Mouse (Mus musculus): ENCODE measurements around the gene Trmt6. TPM values are rescaled to one million over a fixed set of nuclear protein-coding genes. Genes with fewer than 3 reads are reported as not detected.

The Trmt6 gene
- total and polyA plus RNA-seq, 2 experiments from 2014 or later = 11.5 to 30.8 TPM

GRCm38 (mm10) chr2:132794204-132794586, 21.7 kb downstream of the Trmt6 start:
- H3K4me2 ChIP-seq (ENCODE audit: low read depth, low read length, poor library complexity, severe bottlenecking) = no peak overlapping the region
- DNase-seq (ENCODE audit: low spot score) (no peak), ATAC-seq (ENCODE audit: low FRiP score) (no peak)
- H3K27ac ChIP-seq (ENCODE audit: low read depth, low read length) = no peak overlapping the region
- H3K36me3 ChIP-seq (ENCODE audit: insufficient read depth, low read length) = peaks cover 22% of the 10 kb centered on the region
- no peaks in the 10 kb centered on the region for H3K9me3 ChIP-seq (ENCODE audit: low read length)
- H3K4me3 ChIP-seq (ENCODE audit: low read depth, low read length) = no peak overlapping the region
- TF ChIP-seq CTCF (IDR thresholded peaks at IDR 0.05) = no peak
- 86% methylated on average over 7 of the region's 7 CpGs for WGBS
- H3K4me1 ChIP-seq (ENCODE audit: insufficient read depth, low read length) = no peaks in the 10 kb centered on the region
- H3K9ac ChIP-seq (replicated peaks; ENCODE audit: low read length, poor library complexity, severe bottlenecking) = no peak overlapping the region
- no peaks in the 10 kb centered on the region for H3K27me3 ChIP-seq (ENCODE audit: insufficient read depth, low read length)

- no peak for TF ChIP-seq CTCF (IDR thresholded peaks at IDR 0.05)
- Histone ChIP-seq H3K4me3 (ENCODE audit: low read depth, low read length) (no peak overlapping the region), H3K36me3 (ENCODE audit: insufficient read depth, low read length) (peaks cover 22% of the 10 kb centered on the region), H3K9me3 (ENCODE audit: low read length) (no peaks in the 10 kb centered on the region), H3K4me1 (ENCODE audit: insufficient read depth, low read length) (no peaks in the 10 kb centered on the region), H3K9ac (replicated peaks; ENCODE audit: low read length, poor library complexity, severe bottlenecking) (no peak overlapping the region), H3K4me2 (ENCODE audit: low read depth, low read length, poor library complexity, severe bottlenecking) (no peak overlapping the region), H3K27ac (ENCODE audit: low read depth, low read length) (no peak overlapping the region), H3K27me3 (ENCODE audit: insufficient read depth, low read length) (no peaks in the 10 kb centered on the region)
- ATAC-seq (ENCODE audit: low FRiP score) (no peak; the same call in 1 of the 2 replicates), DNase-seq (ENCODE audit: low spot score) (peak; percentile 5)
- 89% methylated on average over 19 of the region's 19 CpGs for WGBS
Observed at GRCm38 (mm10) chr2:132793441-132794203, 22.2 kb downstream of the Trmt6 start.

GRCm38 (mm10) chr2:132784039-132784438, 31.8 kb downstream of the Trmt6 start:
- Histone ChIP-seq H3K27ac (ENCODE audit: low read depth, low read length) (no peak overlapping the region), H3K4me2 (ENCODE audit: low read depth, low read length, poor library complexity, severe bottlenecking) (no peak overlapping the region), H3K27me3 (ENCODE audit: insufficient read depth, low read length) (no peaks in the 10 kb centered on the region), H3K4me3 (ENCODE audit: low read depth, low read length) (no peak overlapping the region), H3K4me1 (ENCODE audit: insufficient read depth, low read length) (0 out of 2 replicates have a peak, but pooled peaks cover 3% of the 10 kb centered on the region), H3K9ac (replicated peaks; ENCODE audit: low read length, poor library complexity, severe bottlenecking) (no peak overlapping the region), H3K36me3 (ENCODE audit: insufficient read depth, low read length) (peaks cover 4% of the 10 kb centered on the region; the same call in 1 of the 2 replicates), H3K9me3 (ENCODE audit: low read length) (no peaks in the 10 kb centered on the region)
- 80% methylated on average over 6 of the region's 6 CpGs for WGBS
- DNase-seq (ENCODE audit: low spot score) (no peak), ATAC-seq (ENCODE audit: low FRiP score) (no peak)
- TF ChIP-seq CTCF (IDR thresholded peaks at IDR 0.05) = no peak

GRCm38 (mm10) chr2:132781439-132782068, 34.3 kb downstream of the Trmt6 start:
- WGBS = under 1% methylated on average over 41 of the region's 41 CpGs
- H3K9me3 ChIP-seq (ENCODE audit: low read length) = no peaks in the 10 kb centered on the region
- DNase-seq (ENCODE audit: low spot score) (peak; percentile 86), ATAC-seq (ENCODE audit: low FRiP score) (peak; percentile 95)
- peak overlapping the region; percentile 87 for H3K9ac ChIP-seq (replicated peaks; ENCODE audit: low read length, poor library complexity, severe bottlenecking)
- TF ChIP-seq CTCF (IDR thresholded peaks at IDR 0.05) = peak; percentile 43
- H3K4me1 ChIP-seq (ENCODE audit: insufficient read depth, low read length) = peaks cover 6% of the 10 kb centered on the region; the same call in 1 of the 2 replicates
- no peaks in the 10 kb centered on the region for H3K36me3 ChIP-seq (ENCODE audit: insufficient read depth, low read length)
- peak overlapping the region; percentile 65 for H3K4me3 ChIP-seq (ENCODE audit: low read depth, low read length)
- no peaks in the 10 kb centered on the region for H3K27me3 ChIP-seq (ENCODE audit: insufficient read depth, low read length)
- H3K27ac ChIP-seq (ENCODE audit: low read depth, low read length) = peak overlapping the region; percentile 92
- H3K4me2 ChIP-seq (ENCODE audit: low read depth, low read length, poor library complexity, severe bottlenecking) = peak overlapping the region; percentile 50

GRCm38 (mm10) chr2:132780978-132781377, 34.9 kb downstream of the Trmt6 start, which contains the start of gene Chgb:
Gene Chgb (plus strand): TSS chr2:132781278.
- Histone ChIP-seq H3K9ac (replicated peaks; ENCODE audit: low read length, poor library complexity, severe bottlenecking) (peak within 1 kb of the TSS; percentile 87), H3K4me2 (ENCODE audit: low read depth, low read length, poor library complexity, severe bottlenecking) (peak within 1 kb of the TSS; percentile 50), H3K36me3 (ENCODE audit: insufficient read depth, low read length) (no peaks in the 10 kb centered on the region), H3K4me3 (ENCODE audit: low read depth, low read length) (peak within 1 kb of the TSS; percentile 65), H3K4me1 (ENCODE audit: insufficient read depth, low read length) (peaks cover 6% of the 10 kb centered on the region; the same call in 1 of the 2 replicates), H3K27ac (ENCODE audit: low read depth, low read length) (peak within 1 kb of the TSS; percentile 92), H3K9me3 (ENCODE audit: low read length) (no peaks in the 10 kb centered on the region), H3K27me3 (ENCODE audit: insufficient read depth, low read length) (no peaks in the 10 kb centered on the region)
- 7% methylated on average over 4 of the region's 4 CpGs for WGBS
- ATAC-seq (ENCODE audit: low FRiP score) (peak; percentile 25), DNase-seq (ENCODE audit: low spot score) (no peak)
- no peak for TF ChIP-seq CTCF (IDR thresholded peaks at IDR 0.05)

GRCm38 (mm10) chr2:132770822-132771221, 45.0 kb downstream of the Trmt6 start:
- no peak overlapping the region for H3K9ac ChIP-seq (replicated peaks; ENCODE audit: low read length, poor library complexity, severe bottlenecking)
- no peak for DNase-seq (ENCODE audit: low spot score)
- 85% methylated on average over 1 of the region's 1 CpGs for WGBS
- no peak overlapping the region for H3K27ac ChIP-seq (ENCODE audit: low read depth, low read length)
- no peak for ATAC-seq (ENCODE audit: low FRiP score)
- no peaks in the 10 kb centered on the region for H3K36me3 ChIP-seq (ENCODE audit: insufficient read depth, low read length)
- no peak for TF ChIP-seq CTCF (IDR thresholded peaks at IDR 0.05)
- no peaks in the 10 kb centered on the region for H3K4me1 ChIP-seq (ENCODE audit: insufficient read depth, low read length)
- no peaks in the 10 kb centered on the region for H3K9me3 ChIP-seq (ENCODE audit: low read length)
- H3K27me3 ChIP-seq (ENCODE audit: insufficient read depth, low read length) = no peaks in the 10 kb centered on the region
- H3K4me2 ChIP-seq (ENCODE audit: low read depth, low read length, poor library complexity, severe bottlenecking) = no peak overlapping the region
- no peak overlapping the region for H3K4me3 ChIP-seq (ENCODE audit: low read depth, low read length)

All from midbrain, postnatal 0 days (tissue).